Mouse (Mus musculus): ENCODE measurements around the gene Vps37b.

- no peak for TF ChIP-seq MYOD1 (IDR thresholded peaks at IDR 0.05; ENCODE audit: control insufficient read depth, insufficient read length, low read depth)
- TF ChIP-seq CTCF (IDR thresholded peaks at IDR 0.05; ENCODE audit: control insufficient read depth, insufficient read depth, insufficient read length), result no peak
- no peak for TF ChIP-seq MAX (IDR thresholded peaks at IDR 0.05)
- no peak for TF ChIP-seq CEBPB (IDR thresholded peaks at IDR 0.05; ENCODE audit: low read depth)
- no peak for TF ChIP-seq FOSL1 (IDR thresholded peaks at IDR 0.05; ENCODE audit: insufficient read depth, low read length, poor library complexity, severe bottlenecking)
These were observed 6.3 kb downstream of the Vps37b start for GRCm38 (mm10) chr5:124025587-124026441.

Measured in C2C12 (cell line).